Mouse (Mus musculus): ENCODE data around the gene Lyzl4. TPM values are rescaled to one million over a fixed set of nuclear protein-coding genes. Genes with fewer than 3 reads are reported as not detected.

Gene Lyzl4
- polyA plus RNA-seq, 1 experiment from 2014 or later = 0.29 TPM

- H3K4me2 ChIP-seq = peak within 1 kb of the TSS; percentile 70
- H3K9me3 ChIP-seq (replicated peaks) = no peaks in the 10 kb centered on the region
- peak within 1 kb of the TSS; percentile 43 for H3K4me3 ChIP-seq
- no peak within 1 kb of the TSS for H3K9ac ChIP-seq
- peak; percentile 63 for ATAC-seq
- WGBS (ENCODE audit: insufficient replicate concordance) = 2% methylated on average over 78 of the region's 79 CpGs
- no peak within 1 kb of the TSS for H3K27ac ChIP-seq
- peaks cover 83% of the 10 kb centered on the region for H3K27me3 ChIP-seq (replicated peaks)
- H3K4me1 ChIP-seq = peaks cover 18% of the 10 kb centered on the region
- no peaks in the 10 kb centered on the region for H3K36me3 ChIP-seq
These were observed 695 bp upstream of the Lyzl4 start, which contains the start of gene Vipr1 for GRCm38 (mm10) chr9:121642401-121643181. TSS of gene Vipr1 (plus strand) at chr9:121642716.

- H3K36me3 ChIP-seq = no peaks in the 10 kb centered on the region
- H3K4me1 ChIP-seq = peaks cover 18% of the 10 kb centered on the region
- H3K4me2 ChIP-seq = peak overlapping the region; percentile 70
- H3K4me3 ChIP-seq = peak overlapping the region; percentile 43
- no peaks in the 10 kb centered on the region for H3K9me3 ChIP-seq (replicated peaks)
- no peak overlapping the region for H3K9ac ChIP-seq
- 11% methylated on average over 27 of the region's 27 CpGs for WGBS (ENCODE audit: insufficient replicate concordance)
- peaks cover 77% of the 10 kb centered on the region for H3K27me3 ChIP-seq (replicated peaks)
- no peak for ATAC-seq
- no peak overlapping the region for H3K27ac ChIP-seq
These were observed 521 bp downstream of the Lyzl4 start for GRCm38 (mm10) chr9:121641235-121641915.

GRCm38 (mm10) chr9:121639790-121640189 lies 2.1 kb downstream of the Lyzl4 start:
- Histone ChIP-seq H3K27me3 (replicated peaks) (peaks cover 75% of the 10 kb centered on the region), H3K9ac (no peak overlapping the region)
- WGBS (ENCODE audit: insufficient replicate concordance) = 49% methylated on average over 16 of the region's 16 CpGs

GRCm38 (mm10) chr9:121635835-121636576 lies 5.9 kb downstream of the Lyzl4 start:
- H3K9ac ChIP-seq = no peak overlapping the region
- no peaks in the 10 kb centered on the region for H3K9me3 ChIP-seq (replicated peaks)
- peaks cover 44% of the 10 kb centered on the region for H3K27me3 ChIP-seq (replicated peaks)
- WGBS (ENCODE audit: insufficient replicate concordance) = 15% methylated on average over 7 of the region's 7 CpGs
- no peak overlapping the region for H3K4me3 ChIP-seq
- no peaks in the 10 kb centered on the region for H3K4me1 ChIP-seq
- no peak overlapping the region for H3K4me2 ChIP-seq
- no peaks in the 10 kb centered on the region for H3K36me3 ChIP-seq
- no peak for ATAC-seq
- no peak overlapping the region for H3K27ac ChIP-seq

More at GRCm38 (mm10) chr9:121639790-121640189, 2.1 kb downstream of the Lyzl4 start:
- Histone ChIP-seq H3K4me2 (no peak overlapping the region), H3K36me3 (no peaks in the 10 kb centered on the region), H3K27ac (no peak overlapping the region), H3K9me3 (replicated peaks) (no peaks in the 10 kb centered on the region), H3K4me1 (peaks cover 18% of the 10 kb centered on the region), H3K4me3 (no peak overlapping the region)
- ATAC-seq = no peak

GRCm38 (mm10) chr9:121633306-121633705 lies 8.6 kb downstream of the Lyzl4 start:
- Histone ChIP-seq H3K9me3 (replicated peaks) (no peaks in the 10 kb centered on the region), H3K4me3 (no peak overlapping the region), H3K4me1 (no peaks in the 10 kb centered on the region), H3K27ac (no peak overlapping the region), H3K27me3 (replicated peaks) (peaks cover 25% of the 10 kb centered on the region; the same call in 1 of the 2 replicates), H3K36me3 (no peaks in the 10 kb centered on the region), H3K4me2 (no peak overlapping the region), H3K9ac (no peak overlapping the region)
- WGBS (ENCODE audit: insufficient replicate concordance) = 60% methylated on average over 6 of the region's 6 CpGs
- ATAC-seq = no peak

- Histone ChIP-seq H3K9ac (no peak overlapping the region), H3K4me3 (no peak overlapping the region), H3K36me3 (no peaks in the 10 kb centered on the region), H3K27ac (no peak overlapping the region), H3K4me2 (no peak overlapping the region), H3K27me3 (replicated peaks) (peaks cover 25% of the 10 kb centered on the region; the same call in 1 of the 2 replicates), H3K4me1 (no peaks in the 10 kb centered on the region), H3K9me3 (replicated peaks) (no peaks in the 10 kb centered on the region)
- WGBS (ENCODE audit: insufficient replicate concordance) = 70% methylated on average over 10 of the region's 10 CpGs
- no peak for ATAC-seq
These were observed 9.0 kb downstream of the Lyzl4 start for GRCm38 (mm10) chr9:121632891-121633290.

- 18% methylated on average over 4 of the region's 4 CpGs for WGBS (ENCODE audit: insufficient replicate concordance)
- ATAC-seq = no peak
- Histone ChIP-seq H3K4me2 (no peak overlapping the region), H3K9me3 (replicated peaks) (no peaks in the 10 kb centered on the region), H3K36me3 (no peaks in the 10 kb centered on the region), H3K27me3 (replicated peaks) (peaks cover 22% of the 10 kb centered on the region; the same call in 1 of the 2 replicates), H3K27ac (no peak overlapping the region), H3K9ac (no peak overlapping the region), H3K4me1 (no peaks in the 10 kb centered on the region), H3K4me3 (no peak overlapping the region)
These were observed 9.9 kb downstream of the Lyzl4 start for GRCm38 (mm10) chr9:121631946-121632345.

- no peak overlapping the region for H3K9ac ChIP-seq
- H3K36me3 ChIP-seq = no peaks in the 10 kb centered on the region
- no peaks in the 10 kb centered on the region for H3K9me3 ChIP-seq (replicated peaks)
- WGBS (ENCODE audit: insufficient replicate concordance) = 36% methylated on average over 1 of the region's 1 CpGs
- H3K27me3 ChIP-seq (replicated peaks) = peaks cover 15% of the 10 kb centered on the region; the same call in 1 of the 2 replicates
- H3K4me2 ChIP-seq = no peak overlapping the region
- no peaks in the 10 kb centered on the region for H3K4me1 ChIP-seq
- H3K4me3 ChIP-seq = no peak overlapping the region
- H3K27ac ChIP-seq = no peak overlapping the region
- no peak for ATAC-seq
These were observed 11.3 kb downstream of the Lyzl4 start for GRCm38 (mm10) chr9:121630627-121631026.

- Histone ChIP-seq H3K9me3 (replicated peaks) (no peaks in the 10 kb centered on the region), H3K4me2 (no peak overlapping the region), H3K27me3 (replicated peaks) (0 out of 2 replicates have a peak, but pooled peaks cover 11% of the 10 kb centered on the region), H3K36me3 (no peaks in the 10 kb centered on the region), H3K27ac (no peak overlapping the region), H3K4me3 (no peak overlapping the region), H3K9ac (no peak overlapping the region), H3K4me1 (no peaks in the 10 kb centered on the region)
- ATAC-seq = no peak
- WGBS (ENCODE audit: insufficient replicate concordance) = 61% methylated on average over 2 of the region's 2 CpGs
These were observed 17.0 kb downstream of the Lyzl4 start for GRCm38 (mm10) chr9:121624920-121625319.

- H3K27me3 ChIP-seq (replicated peaks) = peaks cover 26% of the 10 kb centered on the region
- 57% methylated on average over 4 of the region's 4 CpGs for WGBS (ENCODE audit: insufficient replicate concordance)
- H3K4me1 ChIP-seq = no peaks in the 10 kb centered on the region
- H3K36me3 ChIP-seq = no peaks in the 10 kb centered on the region
- H3K27ac ChIP-seq = no peak overlapping the region
- H3K4me2 ChIP-seq = no peak overlapping the region
- no peak overlapping the region for H3K4me3 ChIP-seq
- H3K9me3 ChIP-seq (replicated peaks) = no peaks in the 10 kb centered on the region
- H3K9ac ChIP-seq = no peak overlapping the region
- no peak for ATAC-seq
These were observed 18.7 kb downstream of the Lyzl4 start for GRCm38 (mm10) chr9:121623235-121623634.

GRCm38 (mm10) chr9:121619441-121619840 lies 22.5 kb downstream of the Lyzl4 start:
- no peaks in the 10 kb centered on the region for H3K4me1 ChIP-seq
- H3K27me3 ChIP-seq (replicated peaks) = peaks cover 29% of the 10 kb centered on the region
- no peak overlapping the region for H3K27ac ChIP-seq
- no peaks in the 10 kb centered on the region for H3K36me3 ChIP-seq
- H3K4me2 ChIP-seq = no peak overlapping the region
- no peak for ATAC-seq
- 50% methylated on average over 7 of the region's 7 CpGs for WGBS (ENCODE audit: insufficient replicate concordance)
- H3K4me3 ChIP-seq = no peak overlapping the region
- H3K9ac ChIP-seq = no peak overlapping the region
- H3K9me3 ChIP-seq (replicated peaks) = no peaks in the 10 kb centered on the region

GRCm38 (mm10) chr9:121616471-121616870 lies 25.4 kb downstream of the Lyzl4 start:
- H3K9me3 ChIP-seq (replicated peaks) = no peaks in the 10 kb centered on the region
- H3K27ac ChIP-seq = no peak overlapping the region
- no peak for ATAC-seq
- no peaks in the 10 kb centered on the region for H3K4me1 ChIP-seq
- no peaks in the 10 kb centered on the region for H3K36me3 ChIP-seq
- no peak overlapping the region for H3K4me3 ChIP-seq
- H3K9ac ChIP-seq = no peak overlapping the region
- 39% methylated on average over 3 of the region's 3 CpGs for WGBS (ENCODE audit: insufficient replicate concordance)
- H3K27me3 ChIP-seq (replicated peaks) = peaks cover 39% of the 10 kb centered on the region
- no peak overlapping the region for H3K4me2 ChIP-seq

Data from liver, embryonic 12.5 days (tissue).